Mouse (Mus musculus) hindbrain, embryonic 14.5 days (tissue): Measurements from ENCODE around the gene Ppcs. TPM values are rescaled to one million over a fixed set of nuclear protein-coding genes. Genes with fewer than 3 reads are reported as not detected.
A peak's percentile ranks its signal among the peaks of the same experiment; 100 is the strongest.

Experiments used
- ATAC-seq: fragments of 200-750 bp; cut with Nextera tagmentation; 2 replicates; pipeline ENCODE4 v1.8.0; 2017; ENCODE audit warnings: moderate number of reproducible peaks, mild to moderate bottlenecking, moderate TSS enrichment, moderate library complexity; ENCODE audit not compliant: low FRiP score
- DNase-seq: peaks from one replicate; pipeline ENCODE4 v3.0.0-alpha.2; 2015; ENCODE audit warnings: low spot score
- H3K27ac ChIP-seq: fragments of 300-500 bp; sonication (generic); 2 replicates; pipeline ENCODE4 v1.5.1; 2014; ENCODE audit warnings: mild to moderate bottlenecking, moderate library complexity
- H3K27me3 ChIP-seq: fragments of 300-500 bp; sonication (generic); 2 replicates; pipeline ENCODE4 v1.6.1; 2014; ENCODE audit warnings: mild to moderate bottlenecking, low read length, mixed read lengths; ENCODE audit not compliant: control insufficient read depth, insufficient read depth
- H3K36me3 ChIP-seq: fragments of 300-500 bp; sonication (generic); replicated peaks from 2 replicates; pipeline ENCODE4 v1.6.1; 2014; ENCODE audit not compliant: control insufficient read depth, insufficient read depth
- H3K4me1 ChIP-seq: fragments of 300-500 bp; sonication (generic); replicated peaks from 2 replicates; pipeline ENCODE4 v1.6.1; 2014; ENCODE audit warnings: antibody characterized with exemption, low read length, mixed read lengths; ENCODE audit not compliant: control insufficient read depth, insufficient read depth
- H3K4me2 ChIP-seq: fragments of 300-500 bp; sonication (generic); replicated peaks from 2 replicates; pipeline ENCODE4 v1.6.1; 2014; ENCODE audit warnings: mild to moderate bottlenecking, moderate library complexity
- H3K4me3 ChIP-seq: fragments of 300-500 bp; sonication (generic); replicated peaks from 2 replicates; pipeline ENCODE4 v1.5.1; 2014; ENCODE audit warnings: mild to moderate bottlenecking, low read length
- H3K9ac ChIP-seq: fragments of 300-500 bp; sonication (generic); 2 replicates; pipeline ENCODE4 v1.6.1; 2014
- H3K9me3 ChIP-seq: fragments of 300-500 bp; sonication (generic); 2 replicates; pipeline ENCODE4 v1.6.1; 2016; ENCODE audit warnings: low read length; ENCODE audit not compliant: control insufficient read depth
- WGBS: fragments of 180-500 bp; shearing (Covaris S2); extraction: QIAGEN DNeasy Blood & Tissue Kit; methylation state at CpG from one replicate; pipeline ENCODE4 v1.1.7; 2014; 5-methylcytosine and 5-hydroxymethylcytosine counted together
- polyA plus RNA-seq: library from polyadenylated mRNA; unstranded; fragments of >200 nt; fragmentation: Nextera tagmentation; extraction: Ambion mirVana; gene quantifications from 2 replicates; pipeline ENCODE4 v1.2.1, GENCODE M21; 2014

Gene Ppcs
- polyA plus RNA-seq, 1 experiment from 2014 or later = 25.6 TPM

GRCm38 (mm10) chr4:119453533-119453932 is 31.3 kb upstream of the Ppcs start:
- Histone ChIP-seq H3K4me2 (no peak overlapping the region), H3K27me3 (no peaks in the 10 kb centered on the region), H3K36me3 (no peaks in the 10 kb centered on the region), H3K4me3 (no peak overlapping the region), H3K4me1 (peaks cover 13% of the 10 kb centered on the region), H3K9ac (0 out of 2 replicates have a peak overlapping the region, but pooled peaks have one; percentile 2), H3K9me3 (no peaks in the 10 kb centered on the region), H3K27ac (peak overlapping the region; percentile 44)
- peak; percentile 67; the same call in 1 of the 2 replicates for ATAC-seq
- DNase-seq = no peak
- 13% methylated on average over 6 of the region's 6 CpGs for WGBS

- ATAC-seq (peak; percentile 25; the same call in 1 of the 2 replicates), DNase-seq (no peak)
- H3K27me3 ChIP-seq = no peaks in the 10 kb centered on the region
- H3K4me1 ChIP-seq = peaks cover 13% of the 10 kb centered on the region
- WGBS = 56% methylated on average over 5 of the region's 5 CpGs
- no peaks in the 10 kb centered on the region for H3K36me3 ChIP-seq
- H3K9me3 ChIP-seq = no peaks in the 10 kb centered on the region
- H3K4me3 ChIP-seq = no peak overlapping the region
- no peak overlapping the region for H3K4me2 ChIP-seq
- H3K9ac ChIP-seq = 0 out of 2 replicates have a peak overlapping the region, but pooled peaks have one; percentile 2
- peak overlapping the region; percentile 44 for H3K27ac ChIP-seq
Observed at GRCm38 (mm10) chr4:119453128-119453527, 30.9 kb upstream of the Ppcs start.

DNA sequence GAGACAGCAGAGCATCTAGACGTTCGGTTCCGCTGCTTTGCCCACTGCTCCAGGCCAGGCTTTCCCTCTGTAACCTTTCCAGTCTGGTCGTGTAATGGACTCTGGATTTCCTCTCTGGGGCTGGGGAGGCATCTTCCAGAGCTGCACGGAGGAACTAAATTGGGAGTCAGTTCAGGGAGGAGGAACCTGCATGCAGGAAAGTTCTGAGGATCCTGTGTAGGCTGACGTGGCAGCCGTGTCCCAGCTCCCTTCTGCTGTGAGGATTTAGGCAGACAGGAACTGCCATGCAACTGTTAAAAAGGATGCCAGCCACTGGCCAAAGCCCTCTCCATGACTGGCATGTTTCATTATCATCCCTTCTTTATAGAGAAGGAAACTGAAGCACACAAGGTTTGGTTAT is 28.2 kb upstream of the Ppcs start:
- 78% methylated on average over 7 of the region's 7 CpGs for WGBS
- ATAC-seq = no peak
- H3K27me3 ChIP-seq = no peaks in the 10 kb centered on the region
- no peaks in the 10 kb centered on the region for H3K36me3 ChIP-seq
- no peak overlapping the region for H3K4me2 ChIP-seq
- H3K4me3 ChIP-seq = no peak overlapping the region
- H3K9ac ChIP-seq = no peak overlapping the region
- peaks cover 13% of the 10 kb centered on the region for H3K4me1 ChIP-seq
- H3K27ac ChIP-seq = no peak overlapping the region
- DNase-seq = no peak
- no peaks in the 10 kb centered on the region for H3K9me3 ChIP-seq

DNA sequence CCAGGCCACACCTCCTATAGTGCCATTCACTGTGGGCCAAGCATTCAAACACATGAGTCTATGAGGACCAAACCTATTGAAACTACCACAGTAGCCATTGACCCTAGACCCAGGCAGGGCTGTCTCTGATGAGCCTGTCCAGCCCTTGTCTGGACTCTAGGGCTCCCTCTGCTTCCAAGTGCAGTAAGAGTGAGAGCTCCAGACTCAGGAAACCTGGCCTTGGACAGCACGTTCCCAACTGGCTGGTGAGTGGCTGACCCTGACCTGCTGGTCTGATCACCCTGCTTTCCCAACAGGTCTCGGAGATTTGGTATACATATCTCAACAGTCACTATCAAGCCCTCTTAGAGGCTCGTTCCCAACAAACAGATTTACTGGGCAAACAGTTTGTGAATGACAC is 25.6 kb upstream of the Ppcs start:
- Histone ChIP-seq H3K4me3 (no peak overlapping the region), H3K9ac (no peak overlapping the region), H3K27ac (no peak overlapping the region), H3K4me1 (peaks cover under 1% of the 10 kb centered on the region; the same call in 1 of the 2 replicates), H3K36me3 (no peaks in the 10 kb centered on the region), H3K4me2 (no peak overlapping the region), H3K27me3 (no peaks in the 10 kb centered on the region), H3K9me3 (no peaks in the 10 kb centered on the region)
- DNase-seq (no peak), ATAC-seq (no peak)
- 86% methylated on average over 3 of the region's 3 CpGs for WGBS

GRCm38 (mm10) chr4:119447261-119447660 is 25.0 kb upstream of the Ppcs start:
- Histone ChIP-seq H3K27me3 (no peaks in the 10 kb centered on the region), H3K4me1 (no peaks in the 10 kb centered on the region), H3K27ac (no peak overlapping the region), H3K36me3 (no peaks in the 10 kb centered on the region), H3K9ac (no peak overlapping the region), H3K9me3 (no peaks in the 10 kb centered on the region), H3K4me2 (no peak overlapping the region), H3K4me3 (no peak overlapping the region)
- DNase-seq (no peak), ATAC-seq (no peak)
- 91% methylated on average over 6 of the region's 6 CpGs for WGBS

DNA sequence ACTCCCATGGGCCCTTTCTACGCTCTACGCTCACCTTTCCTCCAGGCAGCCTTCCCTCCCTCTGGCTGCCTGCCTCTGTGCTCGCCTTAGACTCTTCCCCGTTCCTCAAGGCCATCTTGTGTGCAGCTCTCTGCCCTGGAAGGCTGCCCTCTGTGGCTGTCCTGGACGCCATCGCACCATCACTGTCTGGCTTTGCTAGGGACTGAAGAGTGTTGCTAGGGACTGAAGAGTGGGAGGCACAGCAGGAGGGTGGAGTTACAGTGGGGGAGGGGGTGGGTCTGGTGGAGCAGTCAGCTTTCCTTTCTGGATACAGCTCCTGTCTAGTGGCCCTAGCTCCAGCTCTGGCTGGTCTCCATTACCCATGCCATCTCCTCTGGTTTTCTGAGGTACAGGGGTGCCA is 20.3 kb upstream of the Ppcs start:
- Histone ChIP-seq H3K9me3 (no peaks in the 10 kb centered on the region), H3K4me1 (no peaks in the 10 kb centered on the region), H3K27me3 (no peaks in the 10 kb centered on the region), H3K27ac (no peak overlapping the region), H3K36me3 (no peaks in the 10 kb centered on the region), H3K9ac (no peak overlapping the region), H3K4me2 (no peak overlapping the region), H3K4me3 (no peak overlapping the region)
- DNase-seq = no peak
- 39% methylated on average over 6 of the region's 6 CpGs for WGBS
- ATAC-seq = no peak

GRCm38 (mm10) chr4:119441836-119442235 is 19.6 kb upstream of the Ppcs start:
- H3K4me2 ChIP-seq = no peak overlapping the region
- no peak overlapping the region for H3K27ac ChIP-seq
- ATAC-seq (no peak), DNase-seq (no peak)
- no peak overlapping the region for H3K4me3 ChIP-seq
- H3K27me3 ChIP-seq = no peaks in the 10 kb centered on the region
- no peaks in the 10 kb centered on the region for H3K9me3 ChIP-seq
- no peak overlapping the region for H3K9ac ChIP-seq
- H3K4me1 ChIP-seq = no peaks in the 10 kb centered on the region
- 94% methylated on average over 4 of the region's 4 CpGs for WGBS
- H3K36me3 ChIP-seq = no peaks in the 10 kb centered on the region

GRCm38 (mm10) chr4:119437936-119438335 is 15.7 kb upstream of the Ppcs start:
- ATAC-seq (no peak), DNase-seq (no peak)
- Histone ChIP-seq H3K9ac (no peak overlapping the region), H3K36me3 (no peaks in the 10 kb centered on the region), H3K4me2 (no peak overlapping the region), H3K4me3 (no peak overlapping the region), H3K9me3 (0 out of 2 replicates have a peak, but pooled peaks cover 7% of the 10 kb centered on the region), H3K27me3 (no peaks in the 10 kb centered on the region), H3K27ac (no peak overlapping the region), H3K4me1 (no peaks in the 10 kb centered on the region)
- WGBS = 94% methylated on average over 2 of the region's 2 CpGs

- no peak for DNase-seq
- WGBS = 22% methylated on average over 5 of the region's 5 CpGs
- no peak for ATAC-seq
Observed at GRCm38 (mm10) chr4:119430678-119431077, 8.5 kb upstream of the Ppcs start.

GRCm38 (mm10) chr4:119427680-119428079 is 5.5 kb upstream of the Ppcs start:
- no peak for ATAC-seq
- no peak for DNase-seq
- Histone ChIP-seq H3K4me3 (no peak overlapping the region), H3K36me3 (no peaks in the 10 kb centered on the region), H3K4me1 (0 out of 2 replicates have a peak, but pooled peaks cover 5% of the 10 kb centered on the region), H3K27ac (no peak overlapping the region), H3K27me3 (no peaks in the 10 kb centered on the region), H3K9me3 (no peaks in the 10 kb centered on the region), H3K4me2 (no peak overlapping the region), H3K9ac (no peak overlapping the region)
- WGBS = 61% methylated on average over 2 of the region's 2 CpGs

More at GRCm38 (mm10) chr4:119430678-119431077, 8.5 kb upstream of the Ppcs start:
- H3K9me3 ChIP-seq = 0 out of 2 replicates have a peak, but pooled peaks cover 3% of the 10 kb centered on the region
- H3K27ac ChIP-seq = no peak overlapping the region
- no peaks in the 10 kb centered on the region for H3K27me3 ChIP-seq
- no peaks in the 10 kb centered on the region for H3K4me1 ChIP-seq
- no peak overlapping the region for H3K4me3 ChIP-seq
- no peak overlapping the region for H3K9ac ChIP-seq
- no peak overlapping the region for H3K4me2 ChIP-seq
- no peaks in the 10 kb centered on the region for H3K36me3 ChIP-seq
